Mouse (Mus musculus): ENCODE results near the gene Ankrd44. TPM values are rescaled to one million over a fixed set of nuclear protein-coding genes. Genes with fewer than 3 reads are reported as not detected.

The Ankrd44 gene
- polyA plus RNA-seq, 1 experiment, result 6.8 TPM

DNA sequence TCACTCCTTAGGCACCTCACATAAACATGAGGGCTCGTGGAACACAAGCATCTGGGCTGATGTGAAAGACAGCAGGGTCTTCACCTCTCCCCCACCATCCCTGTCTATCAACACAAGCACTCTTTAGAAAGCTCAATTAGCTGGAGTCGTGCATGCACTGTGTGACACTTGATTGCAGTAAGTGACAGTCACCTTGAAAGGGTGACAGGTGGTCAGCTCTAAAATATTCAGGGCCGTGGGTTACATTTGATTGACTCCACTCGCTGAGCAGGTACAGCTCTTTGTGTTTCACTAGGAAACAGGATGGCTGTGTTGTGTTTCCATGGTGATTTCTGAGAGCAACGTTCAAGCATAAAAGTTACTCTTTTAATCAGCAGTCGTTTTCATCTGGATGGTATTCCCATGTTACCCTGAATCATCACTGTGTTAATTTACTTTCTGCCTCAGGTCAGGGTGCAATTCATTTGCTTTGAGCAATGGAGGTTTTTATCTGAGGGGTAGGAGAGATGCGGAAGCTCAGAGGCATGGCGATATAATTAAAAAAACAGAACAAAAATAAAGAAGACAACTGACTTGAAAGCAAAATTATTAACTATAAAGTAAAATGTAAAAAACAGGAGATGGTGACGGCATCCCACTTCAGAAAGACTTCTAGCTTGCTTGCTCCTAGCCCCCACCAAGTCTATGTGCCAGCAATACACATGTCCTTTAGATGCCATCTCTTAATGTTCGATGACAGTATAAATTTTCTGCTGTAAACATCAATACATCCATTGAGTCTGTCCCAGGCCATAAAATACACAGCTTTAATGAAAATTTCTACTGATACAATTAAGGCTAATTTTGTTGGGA, 218.9 kb downstream of the Ankrd44 start:
- Histone ChIP-seq H3K36me3 (ENCODE audit: control insufficient read depth, insufficient read depth, low read length) (no peaks in the 10 kb centered on the region), H3K27me3 (ENCODE audit: control insufficient read depth, insufficient read depth, low read length) (no peaks in the 10 kb centered on the region), H3K4me1 (ENCODE audit: control insufficient read depth, insufficient read depth, low read length) (no peaks in the 10 kb centered on the region), H3K4me3 (ENCODE audit: control insufficient read depth, low read depth, low read length) (no peak overlapping the region), H3K27ac (ENCODE audit: control insufficient read depth, insufficient read depth, low read depth, low read length) (no peak overlapping the region)
- no peak for TF ChIP-seq CTCF (IDR thresholded peaks at IDR 0.05; ENCODE audit: control insufficient read depth, insufficient read depth, insufficient replicate concordance, low read depth, low read length)
- TF ChIP-seq POLR2A (IDR thresholded peaks at IDR 0.05; ENCODE audit: control insufficient read depth, low read depth, low read length), result no peak

DNA sequence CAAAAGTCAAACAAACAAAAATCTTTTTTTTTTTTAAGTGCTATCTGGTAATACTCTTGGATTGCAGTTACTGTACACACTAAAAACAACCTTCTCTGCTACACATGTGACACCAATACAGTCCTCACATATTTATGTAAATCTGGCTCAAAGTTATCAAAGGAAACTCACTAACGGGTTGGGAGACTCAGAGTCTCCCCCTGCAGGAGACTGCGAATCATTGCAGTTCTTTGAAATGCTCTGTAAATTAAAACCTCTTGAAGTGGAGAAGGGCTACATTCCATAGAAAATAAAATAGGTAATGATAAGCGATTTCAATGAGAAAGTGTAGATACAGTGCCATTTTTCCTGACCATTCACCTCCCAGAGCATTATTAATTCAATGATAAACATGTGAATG, 219.6 kb downstream of the Ankrd44 start:
- H3K4me3 ChIP-seq (ENCODE audit: control insufficient read depth, low read depth, low read length), result no peak overlapping the region
- TF ChIP-seq POLR2A (IDR thresholded peaks at IDR 0.05; ENCODE audit: control insufficient read depth, low read depth, low read length) (no peak), CTCF (IDR thresholded peaks at IDR 0.05; ENCODE audit: control insufficient read depth, insufficient read depth, insufficient replicate concordance, low read depth, low read length) (no peak)
- no peaks in the 10 kb centered on the region for H3K36me3 ChIP-seq (ENCODE audit: control insufficient read depth, insufficient read depth, low read length)
- H3K27me3 ChIP-seq (ENCODE audit: control insufficient read depth, insufficient read depth, low read length), result no peaks in the 10 kb centered on the region
- no peaks in the 10 kb centered on the region for H3K4me1 ChIP-seq (ENCODE audit: control insufficient read depth, insufficient read depth, low read length)
- H3K27ac ChIP-seq (ENCODE audit: control insufficient read depth, insufficient read depth, low read depth, low read length), result no peak overlapping the region

DNA sequence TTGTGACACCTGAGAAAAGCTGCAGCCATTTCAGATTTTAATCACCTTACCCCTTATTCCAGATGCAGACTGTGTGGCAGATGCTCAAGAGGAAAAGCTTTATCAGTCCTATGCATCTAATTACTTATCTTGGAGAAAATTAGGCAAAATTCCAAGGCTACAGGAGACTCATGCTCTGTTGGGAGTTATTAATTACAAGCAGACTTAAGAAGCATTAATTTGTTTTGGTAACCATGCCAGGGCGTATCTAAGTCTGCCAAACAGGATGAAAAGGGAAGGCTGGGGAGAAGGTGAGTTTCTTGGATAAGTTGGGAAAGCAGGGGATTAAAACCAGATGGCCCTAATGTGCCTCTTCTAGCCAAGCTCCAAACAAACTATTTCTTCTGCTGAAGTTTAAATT, 222.7 kb downstream of the Ankrd44 start:
- Histone ChIP-seq H3K36me3 (ENCODE audit: control insufficient read depth, insufficient read depth, low read length) (no peaks in the 10 kb centered on the region), H3K4me1 (ENCODE audit: control insufficient read depth, insufficient read depth, low read length) (no peaks in the 10 kb centered on the region), H3K4me3 (ENCODE audit: control insufficient read depth, low read depth, low read length) (no peak overlapping the region), H3K27me3 (ENCODE audit: control insufficient read depth, insufficient read depth, low read length) (no peaks in the 10 kb centered on the region), H3K27ac (ENCODE audit: control insufficient read depth, insufficient read depth, low read depth, low read length) (no peak overlapping the region)
- TF ChIP-seq CTCF (IDR thresholded peaks at IDR 0.05; ENCODE audit: control insufficient read depth, insufficient read depth, insufficient replicate concordance, low read depth, low read length), result no peak

DNA sequence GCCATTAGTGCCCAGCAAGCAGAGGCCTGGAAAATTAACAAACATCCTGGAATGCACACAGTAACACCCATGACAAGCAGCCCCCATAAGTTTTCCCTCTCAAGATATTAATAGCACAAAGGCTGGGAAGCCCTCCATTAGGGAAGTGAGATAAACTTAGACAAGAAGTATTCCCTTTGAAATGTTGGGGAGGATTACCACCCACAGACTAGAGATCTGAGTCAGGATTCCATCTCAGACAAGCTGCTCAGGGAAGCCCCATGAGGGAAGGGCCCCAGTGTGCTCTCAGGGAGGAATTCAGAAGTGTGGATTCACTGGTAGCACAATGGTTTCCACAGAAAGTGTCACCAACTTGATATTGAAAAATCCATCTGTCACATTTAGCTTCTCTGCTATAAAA, 223.3 kb downstream of the Ankrd44 start:
- H3K27ac ChIP-seq (ENCODE audit: control insufficient read depth, insufficient read depth, low read depth, low read length), result no peak overlapping the region
- no peaks in the 10 kb centered on the region for H3K27me3 ChIP-seq (ENCODE audit: control insufficient read depth, insufficient read depth, low read length)
- TF ChIP-seq POLR2A (IDR thresholded peaks at IDR 0.05; ENCODE audit: control insufficient read depth, low read depth, low read length), result no peak
- no peak for TF ChIP-seq CTCF (IDR thresholded peaks at IDR 0.05; ENCODE audit: control insufficient read depth, insufficient read depth, insufficient replicate concordance, low read depth, low read length)
- no peaks in the 10 kb centered on the region for H3K4me1 ChIP-seq (ENCODE audit: control insufficient read depth, insufficient read depth, low read length)
- no peaks in the 10 kb centered on the region for H3K36me3 ChIP-seq (ENCODE audit: control insufficient read depth, insufficient read depth, low read length)
- no peak overlapping the region for H3K4me3 ChIP-seq (ENCODE audit: control insufficient read depth, low read depth, low read length)

DNA sequence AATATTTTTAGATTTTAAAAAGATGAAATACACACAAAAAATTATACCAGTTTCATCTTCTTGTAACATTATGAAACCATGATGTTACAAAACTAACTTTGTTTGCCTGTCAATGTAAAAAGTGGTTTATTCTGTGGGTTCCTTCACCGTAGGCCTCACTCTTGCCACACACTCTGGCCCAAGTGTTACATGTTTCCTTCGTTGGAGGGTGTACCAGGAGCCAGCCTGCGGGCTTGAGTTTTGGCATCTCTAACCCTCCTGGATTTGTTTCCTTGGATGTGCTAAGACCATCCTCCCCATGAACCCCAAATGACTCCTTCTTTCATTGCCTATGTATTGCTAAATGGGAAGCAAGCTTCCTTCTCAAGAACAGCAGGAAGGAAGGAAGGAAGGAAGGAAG, 230.8 kb downstream of the Ankrd44 start:
- no peak for TF ChIP-seq CTCF (IDR thresholded peaks at IDR 0.05; ENCODE audit: control insufficient read depth, insufficient read depth, insufficient replicate concordance, low read depth, low read length)
- no peak for TF ChIP-seq POLR2A (IDR thresholded peaks at IDR 0.05; ENCODE audit: control insufficient read depth, low read depth, low read length)
- H3K36me3 ChIP-seq (ENCODE audit: control insufficient read depth, insufficient read depth, low read length), result no peaks in the 10 kb centered on the region
- no peaks in the 10 kb centered on the region for H3K27me3 ChIP-seq (ENCODE audit: control insufficient read depth, insufficient read depth, low read length)
- H3K27ac ChIP-seq (ENCODE audit: control insufficient read depth, insufficient read depth, low read depth, low read length), result no peak overlapping the region
- no peaks in the 10 kb centered on the region for H3K4me1 ChIP-seq (ENCODE audit: control insufficient read depth, insufficient read depth, low read length)
- H3K4me3 ChIP-seq (ENCODE audit: control insufficient read depth, low read depth, low read length), result no peak overlapping the region

- Histone ChIP-seq H3K4me3 (ENCODE audit: control insufficient read depth, low read depth, low read length) (no peak overlapping the region), H3K4me1 (ENCODE audit: control insufficient read depth, insufficient read depth, low read length) (no peaks in the 10 kb centered on the region), H3K27ac (ENCODE audit: control insufficient read depth, insufficient read depth, low read depth, low read length) (no peak overlapping the region), H3K27me3 (ENCODE audit: control insufficient read depth, insufficient read depth, low read length) (no peaks in the 10 kb centered on the region), H3K36me3 (ENCODE audit: control insufficient read depth, insufficient read depth, low read length) (no peaks in the 10 kb centered on the region)
- TF ChIP-seq CTCF (IDR thresholded peaks at IDR 0.05; ENCODE audit: control insufficient read depth, insufficient read depth, insufficient replicate concordance, low read depth, low read length) (no peak), POLR2A (IDR thresholded peaks at IDR 0.05; ENCODE audit: control insufficient read depth, low read depth, low read length) (no peak)
These were observed 234.4 kb downstream of the Ankrd44 start for GRCm38 (mm10) chr1:54691824-54692223.

- no peak for TF ChIP-seq CTCF (IDR thresholded peaks at IDR 0.05; ENCODE audit: control insufficient read depth, insufficient read depth, insufficient replicate concordance, low read depth, low read length)
- no peak for TF ChIP-seq POLR2A (IDR thresholded peaks at IDR 0.05; ENCODE audit: control insufficient read depth, low read depth, low read length)
- no peak overlapping the region for H3K27ac ChIP-seq (ENCODE audit: control insufficient read depth, insufficient read depth, low read depth, low read length)
These were observed 235.8 kb downstream of the Ankrd44 start for GRCm38 (mm10) chr1:54690291-54690965.

More at GRCm38 (mm10) chr1:54690291-54690965, 235.8 kb downstream of the Ankrd44 start:
- Histone ChIP-seq H3K4me3 (ENCODE audit: control insufficient read depth, low read depth, low read length) (no peak overlapping the region), H3K27me3 (ENCODE audit: control insufficient read depth, insufficient read depth, low read length) (no peaks in the 10 kb centered on the region), H3K4me1 (ENCODE audit: control insufficient read depth, insufficient read depth, low read length) (no peaks in the 10 kb centered on the region), H3K36me3 (ENCODE audit: control insufficient read depth, insufficient read depth, low read length) (no peaks in the 10 kb centered on the region)

Data from testis, adult 2 months (tissue).